Mouse (Mus musculus): Measurements from ENCODE around the gene Cflar. TPM values are rescaled to one million over a fixed set of nuclear protein-coding genes. Genes with fewer than 3 reads are reported as not detected.
"Not testable (repeated sequence)": the region's sequence is repeated elsewhere in the genome, so short reads cannot be mapped to it uniquely, and the experiment has no call there.

Gene Cflar
- 26.3 and 30.7 TPM in 2 replicates for polyA plus RNA-seq (2016; fragmentation: Nextera tagmentation; extraction: Ambion mirVana)

GRCm38 (mm10) chr1:58711365-58712016, at the start of gene Cflar:
TSS of gene Cflar (plus strand) at chr1:58711508.
- Histone ChIP-seq H3K36me3 (replicated peaks) (peaks cover 17% of the 10 kb centered on the region), H3K4me1 (peaks cover 50% of the 10 kb centered on the region), H3K4me3 (peak within 1 kb of the TSS; percentile 71), H3K27me3 (ENCODE audit: poor library complexity, severe bottlenecking) (no peaks in the 10 kb centered on the region), H3K27ac (peak within 1 kb of the TSS; percentile 96), H3K9me3 (no peaks in the 10 kb centered on the region)
- WGBS: under 1% methylated on average over 45 of the region's 45 CpGs
- DNase-seq (ENCODE audit: extremely low spot score, low spot score): peak; percentile 77

- not testable (repeated sequence) for H3K27ac ChIP-seq; DNase-seq (ENCODE audit: extremely low spot score, low spot score); H3K27me3 ChIP-seq (ENCODE audit: poor library complexity, severe bottlenecking); H3K4me3 ChIP-seq; H3K9me3 ChIP-seq; H3K4me1 ChIP-seq; H3K36me3 ChIP-seq (replicated peaks)
- 94% methylated on average over 5 of the region's 5 CpGs for WGBS
These were observed 48.6 kb upstream of the Cflar start for GRCm38 (mm10) chr1:58662671-58663070.

- not testable (repeated sequence) for H3K9me3 ChIP-seq; H3K27me3 ChIP-seq (ENCODE audit: poor library complexity, severe bottlenecking); H3K27ac ChIP-seq; H3K4me3 ChIP-seq; H3K36me3 ChIP-seq (replicated peaks); DNase-seq (ENCODE audit: extremely low spot score, low spot score); H3K4me1 ChIP-seq
- 88% methylated on average over 3 of the region's 3 CpGs for WGBS
These were observed 47.9 kb upstream of the Cflar start for GRCm38 (mm10) chr1:58663365-58663764.

DNA sequence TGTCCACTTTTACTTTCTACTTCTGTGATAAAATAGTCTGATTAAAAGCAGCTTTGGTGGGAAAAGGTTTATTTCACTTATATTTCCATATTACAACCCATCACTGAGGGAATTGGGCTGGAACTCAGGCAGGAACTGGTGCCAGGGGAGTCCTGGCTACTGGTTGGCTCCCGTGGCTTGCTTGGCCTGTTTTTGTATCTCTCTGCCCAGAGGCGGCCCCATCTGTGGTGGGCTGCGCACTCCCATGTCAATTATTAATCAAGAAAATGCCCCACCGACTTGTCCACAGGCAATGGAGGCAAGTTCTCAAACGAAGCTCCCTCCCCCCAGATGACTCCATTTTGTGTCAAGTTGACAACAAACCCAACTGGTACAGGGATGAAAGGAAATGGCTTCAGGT, 43.1 kb upstream of the Cflar start:
- DNase-seq (ENCODE audit: extremely low spot score, low spot score): no peak
- Histone ChIP-seq H3K27me3 (ENCODE audit: poor library complexity, severe bottlenecking) (no peaks in the 10 kb centered on the region), H3K27ac (no peak overlapping the region), H3K4me1 (no peaks in the 10 kb centered on the region), H3K4me3 (no peak overlapping the region), H3K36me3 (replicated peaks) (no peaks in the 10 kb centered on the region), H3K9me3 (no peaks in the 10 kb centered on the region)
- WGBS: 91% methylated on average over 5 of the region's 5 CpGs

- not testable (repeated sequence) for H3K36me3 ChIP-seq (replicated peaks); H3K4me1 ChIP-seq; H3K27me3 ChIP-seq (ENCODE audit: poor library complexity, severe bottlenecking); DNase-seq (ENCODE audit: extremely low spot score, low spot score); H3K4me3 ChIP-seq; H3K9me3 ChIP-seq; H3K27ac ChIP-seq
- WGBS: 95% methylated on average over 3 of the region's 3 CpGs
These were observed 41.7 kb upstream of the Cflar start for GRCm38 (mm10) chr1:58669635-58670034.

- 88% methylated on average over 2 of the region's 2 CpGs for WGBS
These were observed 39.2 kb upstream of the Cflar start for GRCm38 (mm10) chr1:58672116-58672515.

DNA sequence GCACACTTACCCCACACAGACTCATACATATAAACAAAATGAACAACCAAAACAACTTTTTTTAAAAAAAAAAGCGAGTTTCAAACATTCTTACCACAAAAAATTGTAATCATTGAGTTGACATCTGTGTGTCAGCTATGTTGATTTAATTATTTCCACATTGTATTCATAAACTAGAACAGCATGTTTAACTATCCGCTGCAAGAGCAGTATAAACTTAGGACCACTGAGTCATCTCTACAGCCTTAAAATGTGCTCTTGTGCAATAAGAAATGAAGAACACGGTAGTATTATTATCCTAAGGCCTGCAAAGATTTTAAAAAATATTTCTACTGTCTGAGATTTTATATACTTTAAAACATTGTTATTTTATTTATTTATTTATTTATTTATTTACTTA, 36.3 kb upstream of the Cflar start:
- 88% methylated on average over 3 of the region's 3 CpGs for WGBS
- H3K9me3 ChIP-seq: 0 out of 2 replicates have a peak, but pooled peaks cover 2% of the 10 kb centered on the region
- no peaks in the 10 kb centered on the region for H3K36me3 ChIP-seq (replicated peaks)
- no peaks in the 10 kb centered on the region for H3K27me3 ChIP-seq (ENCODE audit: poor library complexity, severe bottlenecking)
- H3K27ac ChIP-seq: no peak overlapping the region
- no peaks in the 10 kb centered on the region for H3K4me1 ChIP-seq
- no peak overlapping the region for H3K4me3 ChIP-seq
- DNase-seq (ENCODE audit: extremely low spot score, low spot score): no peak

More at GRCm38 (mm10) chr1:58672116-58672515, 39.2 kb upstream of the Cflar start:
- 0 out of 2 replicates have a peak, but pooled peaks cover 2% of the 10 kb centered on the region for H3K9me3 ChIP-seq
- DNase-seq (ENCODE audit: extremely low spot score, low spot score): no peak
- no peak overlapping the region for H3K4me3 ChIP-seq
- H3K27me3 ChIP-seq (ENCODE audit: poor library complexity, severe bottlenecking): no peaks in the 10 kb centered on the region
- no peaks in the 10 kb centered on the region for H3K36me3 ChIP-seq (replicated peaks)
- no peak overlapping the region for H3K27ac ChIP-seq
- H3K4me1 ChIP-seq: no peaks in the 10 kb centered on the region

DNA sequence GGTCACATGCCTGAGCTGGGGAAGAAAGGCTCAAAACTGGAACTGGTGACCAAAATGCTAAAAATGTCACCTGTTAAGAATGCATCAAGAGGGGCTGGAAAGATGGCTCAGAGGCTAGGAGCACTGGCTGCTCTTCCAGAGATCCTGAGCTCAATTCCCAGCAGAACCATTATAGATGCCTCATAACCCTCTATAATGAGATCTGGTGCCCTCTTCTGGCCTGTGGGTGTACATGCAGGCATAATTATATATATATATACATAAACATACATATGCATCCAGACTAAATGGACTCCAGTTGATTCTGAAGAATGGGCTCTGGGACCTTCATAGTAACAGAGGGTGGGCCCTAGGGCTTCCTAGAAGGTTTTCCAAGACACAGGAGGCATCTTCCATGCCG, 33.7 kb upstream of the Cflar start:
- Histone ChIP-seq H3K4me3 (no peak overlapping the region), H3K36me3 (replicated peaks) (no peaks in the 10 kb centered on the region), H3K9me3 (0 out of 2 replicates have a peak, but pooled peaks cover 2% of the 10 kb centered on the region), H3K27me3 (ENCODE audit: poor library complexity, severe bottlenecking) (no peaks in the 10 kb centered on the region), H3K27ac (no peak overlapping the region), H3K4me1 (no peaks in the 10 kb centered on the region)
- DNase-seq (ENCODE audit: extremely low spot score, low spot score): no peak
- WGBS: 93% methylated on average over 1 of the region's 1 CpGs

- not testable (repeated sequence) for H3K4me1 ChIP-seq; H3K4me3 ChIP-seq; H3K9me3 ChIP-seq; H3K27ac ChIP-seq; DNase-seq (ENCODE audit: extremely low spot score, low spot score); H3K27me3 ChIP-seq (ENCODE audit: poor library complexity, severe bottlenecking); H3K36me3 ChIP-seq (replicated peaks)
- WGBS: 78% methylated on average over 5 of the region's 5 CpGs
These were observed 32.9 kb upstream of the Cflar start for GRCm38 (mm10) chr1:58678412-58678811.

DNA sequence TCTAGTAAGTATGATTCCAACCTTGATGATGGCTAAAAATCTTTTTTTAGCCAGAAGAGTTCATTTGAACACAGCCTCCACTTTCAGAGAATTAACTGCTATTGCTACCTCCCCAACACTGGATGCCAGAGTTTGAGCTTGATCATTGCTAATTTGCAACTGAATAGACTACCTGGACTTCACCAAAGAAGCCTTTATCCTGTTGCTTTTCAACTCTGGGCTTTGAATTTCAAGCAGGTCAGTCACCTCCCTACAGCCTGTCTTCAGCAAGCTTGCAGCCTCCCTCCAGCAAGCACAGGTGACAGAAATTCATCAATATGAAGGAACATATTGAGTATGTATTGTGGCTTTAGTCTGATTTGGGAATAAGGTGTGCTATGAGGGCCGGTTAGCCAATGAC, 21.9 kb upstream of the Cflar start:
- Histone ChIP-seq H3K4me3 (no peak overlapping the region), H3K36me3 (replicated peaks) (no peaks in the 10 kb centered on the region), H3K27me3 (ENCODE audit: poor library complexity, severe bottlenecking) (no peaks in the 10 kb centered on the region), H3K27ac (no peak overlapping the region), H3K4me1 (no peaks in the 10 kb centered on the region), H3K9me3 (peaks cover 5% of the 10 kb centered on the region; the same call in 1 of the 2 replicates)
- DNase-seq (ENCODE audit: extremely low spot score, low spot score): no peak
- 79% methylated on average over 1 of the region's 1 CpGs for WGBS

GRCm38 (mm10) chr1:58690006-58690744, 21.1 kb upstream of the Cflar start:
- no peak overlapping the region for H3K27ac ChIP-seq
- 74% methylated on average over 6 of the region's 6 CpGs for WGBS
- H3K4me1 ChIP-seq: no peaks in the 10 kb centered on the region
- DNase-seq (ENCODE audit: extremely low spot score, low spot score): no peak
- H3K9me3 ChIP-seq: peaks cover 5% of the 10 kb centered on the region; the same call in 1 of the 2 replicates
- H3K36me3 ChIP-seq (replicated peaks): no peaks in the 10 kb centered on the region
- H3K27me3 ChIP-seq (ENCODE audit: poor library complexity, severe bottlenecking): no peaks in the 10 kb centered on the region
- H3K4me3 ChIP-seq: no peak overlapping the region

DNA sequence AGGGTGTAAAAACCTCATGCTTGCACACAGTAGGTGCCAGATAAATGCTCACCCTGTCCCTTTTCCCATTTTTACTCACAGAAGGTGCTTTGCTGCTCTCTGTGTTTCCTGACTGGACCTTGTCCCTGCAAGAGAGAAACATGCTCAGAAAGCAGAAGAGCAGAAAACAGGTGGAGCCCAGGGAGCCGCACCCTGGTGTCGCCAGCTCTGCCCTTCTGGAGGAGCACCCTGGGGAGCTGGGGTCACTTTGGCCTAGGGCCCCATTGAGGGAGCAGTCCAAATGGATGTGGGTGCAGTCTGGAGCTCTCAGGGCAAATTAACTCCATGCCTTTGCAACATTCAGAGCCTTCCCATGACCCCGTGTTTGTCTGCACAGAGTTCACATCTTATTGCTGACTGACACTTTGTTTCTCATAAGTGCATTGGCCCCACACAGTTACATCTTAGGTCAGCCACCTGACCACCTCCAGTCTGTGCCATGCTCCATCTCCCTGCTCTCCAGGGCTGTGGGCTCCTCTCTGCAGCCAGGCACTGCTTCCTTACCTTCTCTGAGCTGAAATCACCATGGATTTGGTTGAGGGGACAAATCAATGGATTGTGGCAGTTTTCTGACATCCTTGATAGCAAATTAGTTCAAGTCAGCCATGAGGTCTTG, 20.3 kb upstream of the Cflar start:
- WGBS: 77% methylated on average over 3 of the region's 3 CpGs
- DNase-seq (ENCODE audit: extremely low spot score, low spot score): not testable (repeated sequence)

DNA sequence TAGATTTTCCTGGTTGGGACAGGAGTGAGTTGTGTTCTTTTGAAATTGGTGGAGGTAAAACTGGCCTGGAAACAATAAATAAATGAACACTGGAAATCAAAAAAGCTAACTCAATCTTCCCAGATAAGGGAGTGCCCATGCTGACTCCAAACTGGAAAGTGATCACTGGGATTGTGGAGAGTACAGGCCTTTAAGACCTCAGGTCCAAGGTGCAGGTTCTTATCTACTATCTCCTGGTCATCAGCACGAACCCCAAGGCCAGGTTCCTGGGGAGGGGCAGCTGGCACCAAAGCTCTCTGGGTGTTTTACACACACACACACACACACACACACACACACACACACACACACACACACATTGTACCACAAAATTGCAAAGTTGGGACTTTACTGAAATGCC, 19.6 kb upstream of the Cflar start:
- not testable (repeated sequence) for DNase-seq (ENCODE audit: extremely low spot score, low spot score); H3K4me3 ChIP-seq; H3K36me3 ChIP-seq (replicated peaks); H3K9me3 ChIP-seq; H3K4me1 ChIP-seq; H3K27ac ChIP-seq; H3K27me3 ChIP-seq (ENCODE audit: poor library complexity, severe bottlenecking)
- 29% methylated on average over 1 of the region's 1 CpGs for WGBS

More for the DNA sequence above, 20.3 kb upstream of the Cflar start:
- H3K4me1 ChIP-seq; H3K27ac ChIP-seq; H3K9me3 ChIP-seq; H3K36me3 ChIP-seq (replicated peaks); H3K27me3 ChIP-seq (ENCODE audit: poor library complexity, severe bottlenecking); H3K4me3 ChIP-seq: not testable (repeated sequence)

Measured in forebrain, embryonic 10.5 days (tissue).